Mouse (Mus musculus): ENCODE data around the gene Ect2. TPM values are rescaled to one million over a fixed set of nuclear protein-coding genes. Genes with fewer than 3 reads are reported as not detected.

Gene Ect2
- total RNA-seq (2014; rRNA removed) (5.3 and 5.5 TPM in 2 replicates), polyA plus RNA-seq (2015; fragmentation: Nextera tagmentation; extraction: Ambion mirVana) (3.5 and 4.7 TPM in 2 replicates)

- H3K27ac ChIP-seq (ENCODE audit: low read depth, low read length) = no peak within 1 kb of the TSS; the same call in 1 of the 2 replicates
- H3K4me1 ChIP-seq (ENCODE audit: insufficient read depth) = no peaks in the 10 kb centered on the region
- no peaks in the 10 kb centered on the region for H3K36me3 ChIP-seq (ENCODE audit: insufficient read depth)
- ATAC-seq = peak; percentile 100
- H3K27me3 ChIP-seq (ENCODE audit: insufficient read depth, low read length) = no peaks in the 10 kb centered on the region
- DNase-seq = peak; percentile 100
- peak within 1 kb of the TSS; percentile 76 for H3K4me3 ChIP-seq (ENCODE audit: low read depth, low read length)
- H3K9me3 ChIP-seq (ENCODE audit: low read length) = no peaks in the 10 kb centered on the region
- under 1% methylated on average over 37 of the region's 37 CpGs for WGBS
- H3K4me2 ChIP-seq (ENCODE audit: low read depth) = peak within 1 kb of the TSS; percentile 92
- TF ChIP-seq CTCF (IDR thresholded peaks at IDR 0.05; ENCODE audit: low read depth) = no peak
- H3K9ac ChIP-seq = peak within 1 kb of the TSS; percentile 42; the same call in 1 of the 2 replicates
These were observed at the start of gene Ect2 for GRCm38 (mm10) chr3:27153701-27154209. Gene Ect2 (minus strand): TSS chr3:27153878.

GRCm38 (mm10) chr3:27201728-27202411 is 48.2 kb upstream of the Ect2 start:
- Histone ChIP-seq H3K4me2 (ENCODE audit: low read depth) (no peak overlapping the region), H3K4me1 (ENCODE audit: insufficient read depth) (no peaks in the 10 kb centered on the region), H3K9ac (no peak overlapping the region), H3K4me3 (ENCODE audit: low read depth, low read length) (no peak overlapping the region), H3K27ac (ENCODE audit: low read depth, low read length) (no peak overlapping the region), H3K9me3 (ENCODE audit: low read length) (no peaks in the 10 kb centered on the region), H3K27me3 (ENCODE audit: insufficient read depth, low read length) (no peaks in the 10 kb centered on the region), H3K36me3 (ENCODE audit: insufficient read depth) (no peaks in the 10 kb centered on the region)
- no peak for DNase-seq
- TF ChIP-seq CTCF (IDR thresholded peaks at IDR 0.05; ENCODE audit: low read depth) = no peak
- no peak for ATAC-seq
- 91% methylated on average over 5 of the region's 5 CpGs for WGBS

- DNase-seq (no peak), ATAC-seq (no peak)
- H3K4me2 ChIP-seq (ENCODE audit: low read depth) = no peak overlapping the region
- no peaks in the 10 kb centered on the region for H3K9me3 ChIP-seq (ENCODE audit: low read length)
- WGBS = 90% methylated on average over 7 of the region's 7 CpGs
- H3K27ac ChIP-seq (ENCODE audit: low read depth, low read length) = no peak overlapping the region
- no peaks in the 10 kb centered on the region for H3K36me3 ChIP-seq (ENCODE audit: insufficient read depth)
- no peak overlapping the region for H3K9ac ChIP-seq
- TF ChIP-seq CTCF (IDR thresholded peaks at IDR 0.05; ENCODE audit: low read depth) = no peak
- no peaks in the 10 kb centered on the region for H3K4me1 ChIP-seq (ENCODE audit: insufficient read depth)
- H3K27me3 ChIP-seq (ENCODE audit: insufficient read depth, low read length) = no peaks in the 10 kb centered on the region
- H3K4me3 ChIP-seq (ENCODE audit: low read depth, low read length) = no peak overlapping the region
These were observed 45.4 kb upstream of the Ect2 start for GRCm38 (mm10) chr3:27199120-27199519.

- H3K27me3 ChIP-seq (ENCODE audit: insufficient read depth, low read length) = no peaks in the 10 kb centered on the region
- TF ChIP-seq CTCF (IDR thresholded peaks at IDR 0.05; ENCODE audit: low read depth) = no peak
- no peak overlapping the region for H3K4me2 ChIP-seq (ENCODE audit: low read depth)
- no peaks in the 10 kb centered on the region for H3K36me3 ChIP-seq (ENCODE audit: insufficient read depth)
- no peaks in the 10 kb centered on the region for H3K9me3 ChIP-seq (ENCODE audit: low read length)
- no peaks in the 10 kb centered on the region for H3K4me1 ChIP-seq (ENCODE audit: insufficient read depth)
- H3K9ac ChIP-seq = no peak overlapping the region
- DNase-seq (no peak), ATAC-seq (no peak)
- H3K4me3 ChIP-seq (ENCODE audit: low read depth, low read length) = no peak overlapping the region
- 84% methylated on average over 5 of the region's 5 CpGs for whole genome bisulfite sequencing
- no peak overlapping the region for H3K27ac ChIP-seq (ENCODE audit: low read depth, low read length)
These were observed 44.1 kb upstream of the Ect2 start for GRCm38 (mm10) chr3:27197816-27198215.

GRCm38 (mm10) chr3:27196529-27196928 is 42.9 kb upstream of the Ect2 start:
- no peak for ATAC-seq

GRCm38 (mm10) chr3:27195573-27196227 is 42.0 kb upstream of the Ect2 start:
- WGBS = 92% methylated on average over 8 of the region's 8 CpGs

More at GRCm38 (mm10) chr3:27196529-27196928, 42.9 kb upstream of the Ect2 start:
- Histone ChIP-seq H3K36me3 (ENCODE audit: insufficient read depth) (no peaks in the 10 kb centered on the region), H3K4me3 (ENCODE audit: low read depth, low read length) (no peak overlapping the region), H3K27ac (ENCODE audit: low read depth, low read length) (no peak overlapping the region), H3K27me3 (ENCODE audit: insufficient read depth, low read length) (no peaks in the 10 kb centered on the region), H3K4me1 (ENCODE audit: insufficient read depth) (no peaks in the 10 kb centered on the region), H3K9ac (no peak overlapping the region), H3K9me3 (ENCODE audit: low read length) (no peaks in the 10 kb centered on the region), H3K4me2 (ENCODE audit: low read depth) (no peak overlapping the region)
- WGBS = 97% methylated on average over 1 of the region's 1 CpGs
- DNase-seq = no peak
- no peak for TF ChIP-seq CTCF (IDR thresholded peaks at IDR 0.05; ENCODE audit: low read depth)

GRCm38 (mm10) chr3:27195153-27195552 is 41.5 kb upstream of the Ect2 start:
- Histone ChIP-seq H3K9ac (no peak overlapping the region), H3K27me3 (ENCODE audit: insufficient read depth, low read length) (no peaks in the 10 kb centered on the region), H3K9me3 (ENCODE audit: low read length) (no peaks in the 10 kb centered on the region), H3K27ac (ENCODE audit: low read depth, low read length) (no peak overlapping the region), H3K4me3 (ENCODE audit: low read depth, low read length) (no peak overlapping the region), H3K4me1 (ENCODE audit: insufficient read depth) (no peaks in the 10 kb centered on the region), H3K4me2 (ENCODE audit: low read depth) (no peak overlapping the region), H3K36me3 (ENCODE audit: insufficient read depth) (no peaks in the 10 kb centered on the region)
- WGBS = 83% methylated on average over 4 of the region's 4 CpGs
- TF ChIP-seq CTCF (IDR thresholded peaks at IDR 0.05; ENCODE audit: low read depth) = no peak
- DNase-seq = no peak
- ATAC-seq = no peak

More at GRCm38 (mm10) chr3:27195573-27196227, 42.0 kb upstream of the Ect2 start:
- DNase-seq = no peak
- Histone ChIP-seq H3K4me3 (ENCODE audit: low read depth, low read length) (no peak overlapping the region), H3K36me3 (ENCODE audit: insufficient read depth) (no peaks in the 10 kb centered on the region), H3K4me1 (ENCODE audit: insufficient read depth) (no peaks in the 10 kb centered on the region), H3K27me3 (ENCODE audit: insufficient read depth, low read length) (no peaks in the 10 kb centered on the region), H3K4me2 (ENCODE audit: low read depth) (no peak overlapping the region), H3K9ac (no peak overlapping the region), H3K27ac (ENCODE audit: low read depth, low read length) (no peak overlapping the region), H3K9me3 (ENCODE audit: low read length) (no peaks in the 10 kb centered on the region)
- ATAC-seq = no peak
- no peak for TF ChIP-seq CTCF (IDR thresholded peaks at IDR 0.05; ENCODE audit: low read depth)
